ENCODE assay signal across 23 mouse cellular contexts in genomic region chr6:34370081-34370480, GRCm38 (mm10). TPM values are rescaled to one million over a fixed set of nuclear protein-coding genes. Genes with fewer than 3 reads are reported as not detected.
DNase-seq lines count a peak whose midpoint lies in the region; ATAC-seq lines count a peak whose summit lies in the region.
"Had no signal": no experiment of that assay in that cellular context is flagged by ENCODE, and none has a peak within 500 bp of the region (broad histone marks: within the 10 kb centered on the region; RNA-seq: fewer than 3 reads in every experiment).

No protein-coding gene starts in this region.

- ATAC-seq in megakaryocyte progenitor cell, adult 5-6 weeks (replicated peaks; ENCODE audit: poor library complexity): no peak
- no peak for ATAC-seq in cerebellum, adult (ENCODE audit: insufficient number of reproducible peaks, low FRiP score, low TSS enrichment)
- ATAC-seq: forebrain, embryonic 14.5 days; forebrain, embryonic 16.5 days had no signal

- DNase-seq in adrenal gland, adult 2 months: peak; percentile 47
- no peak for DNase-seq in adrenal gland, postnatal 4 days (ENCODE audit: low spot score in 2 of 2)
- DNase-seq in adrenal gland, postnatal 10 days: peak; percentile 42
- DNase-seq in adrenal gland, postnatal 14 days: peak; percentile 38
- DNase-seq: cerebellum, adult 11 months; cerebellum, adult 18-20 months; cerebellum, adult 8-10 months; cerebellum, adult 9-11 months; cerebellum, postnatal 14 days; cerebellum, postnatal 36 days; embryo, embryonic 11 days had no signal

RNA-seq across cellular contexts. Expression of gene Akr1b10, which starts 13.9 kb away (rescaled TPM):
- total RNA-seq in adrenal gland, adult 2 months (2021): 100 to 1,000 TPM; 167 to 199 TPM
- 53.5 and 64.3 TPM in 2 replicates for polyA plus RNA-seq in adrenal gland, adult 2 months (2012; rRNA removed)
- 10 to 100 TPM; 80.9 to 92.1 TPM for total RNA-seq in adrenal gland, postnatal 4 days (2021)
- 10 to 100 TPM; 84.6 to 85.5 TPM for total RNA-seq in adrenal gland, postnatal 10 days (2021)
- 105 and 111 TPM in 2 replicates for total RNA-seq in adrenal gland, postnatal 14 days (2021)
- 43.5 and 53.8 TPM in 2 replicates for total RNA-seq in megakaryocyte progenitor cell, adult 5-6 weeks (2015)
- total RNA-seq in megakaryocyte progenitor cell, adult 5-6 weeks (2017): 29.7 and 41.0 TPM in 2 replicates
- polyA plus RNA-seq: erythroblast, embryonic 14.5 days had no signal

RNA-seq across cellular contexts. Expression of gene Akr1b8, which starts 16.2 kb away (rescaled TPM):
- total RNA-seq in adrenal gland, adult 2 months (2021): 100 to 1,000 TPM; 267 to 269 TPM
- polyA plus RNA-seq in adrenal gland, adult 2 months (2012; rRNA removed): 20.2 and 28.5 TPM in 2 replicates
- total RNA-seq in adrenal gland, postnatal 4 days (2021): 10 to 100 TPM; 73.3 to 75.5 TPM
- total RNA-seq in adrenal gland, postnatal 10 days (2021): 100 to 1,000 TPM in 1 of 2 experiments, 10 to 100 TPM in 1; 53.8 to 120 TPM
- total RNA-seq in adrenal gland, postnatal 14 days (2021): 153 and 188 TPM in 2 replicates
- 0.10 TPM in 1 of 2 replicates, not detected in the other for total RNA-seq in megakaryocyte progenitor cell, adult 5-6 weeks (2015)
- total RNA-seq in megakaryocyte progenitor cell, adult 5-6 weeks (2017): not detected in 2 replicates
- total RNA-seq: common myeloid progenitor, adult 5-6 weeks; MEL had no signal
- polyA plus RNA-seq: erythroblast, embryonic 14.5 days had no signal

RNA-seq across cellular contexts. Expression of gene Akr1b7, which starts 42.1 kb away (rescaled TPM):
- 1,000 to 10,000 TPM; 2,991 to 6,085 TPM for total RNA-seq in adrenal gland, adult 2 months (2021)
- polyA plus RNA-seq in adrenal gland, adult 2 months (2012; rRNA removed): 318 and 465 TPM in 2 replicates
- total RNA-seq in adrenal gland, postnatal 4 days (2021): 100 to 1,000 TPM; 195 to 242 TPM
- total RNA-seq in adrenal gland, postnatal 10 days (2021): 1,000 to 10,000 TPM in 1 of 2 experiments, 100 to 1,000 TPM in 1; 143 to 1,372 TPM
- total RNA-seq in adrenal gland, postnatal 14 days (2021): 1,801 and 3,097 TPM in 2 replicates
- total RNA-seq in megakaryocyte progenitor cell, adult 5-6 weeks (2015): 0.22 TPM in 1 of 2 replicates, not detected in the other
- not detected in 2 replicates for total RNA-seq in megakaryocyte progenitor cell, adult 5-6 weeks (2017)
- total RNA-seq: common myeloid progenitor, adult 5-6 weeks; ES-E14; MEL had no signal
- polyA plus RNA-seq: embryonic facial prominence, embryonic 11.5 days; embryonic facial prominence, embryonic 13.5 days; embryonic facial prominence, embryonic 15.5 days; erythroblast, embryonic 14.5 days; forebrain, embryonic 12.5 days; forebrain, embryonic 14.5 days; forebrain, embryonic 16.5 days had no signal

RNA-seq across cellular contexts. Expression of gene Akr1b3, which starts 52.8 kb away (rescaled TPM):
- 100 to 1,000 TPM; 232 to 352 TPM for total RNA-seq in adrenal gland, adult 2 months (2021)
- 187 and 213 TPM in 2 replicates for polyA plus RNA-seq in adrenal gland, adult 2 months (2012; rRNA removed)
- 100 to 1,000 TPM; 123 to 124 TPM for total RNA-seq in adrenal gland, postnatal 4 days (2021)
- 100 to 1,000 TPM; 136 to 140 TPM for total RNA-seq in adrenal gland, postnatal 10 days (2021)
- 151 and 180 TPM in 2 replicates for total RNA-seq in adrenal gland, postnatal 14 days (2021)
- 266 and 287 TPM in 2 replicates for total RNA-seq in megakaryocyte progenitor cell, adult 5-6 weeks (2015)
- 143 and 145 TPM in 2 replicates for total RNA-seq in megakaryocyte progenitor cell, adult 5-6 weeks (2017)

Comparison
In these comparisons a context has a peak if more than half of its experiments do, and no peak if none do; other contexts are left out.
1. DNase-seq: peak in adrenal gland, adult 2 months (single experiment), adrenal gland, postnatal 10 days (single experiment) and adrenal gland, postnatal 14 days (single experiment); none in adrenal gland, postnatal 4 days (0 of 2).
2. RNA of gene Akr1b8, which starts 16.2 kb away (total RNA-seq): 267 to 269 TPM in adrenal gland, adult 2 months, 153 to 188 TPM in adrenal gland, postnatal 14 days, 53.8 to 120 TPM in adrenal gland, postnatal 10 days and 73.3 to 75.5 TPM in adrenal gland, postnatal 4 days; 0.10 TPM in megakaryocyte progenitor cell, adult 5-6 weeks; every median in the first group is over 10 times any median in the second.
3. RNA of gene Akr1b7, which starts 42.1 kb away (total RNA-seq): 2,991 to 6,085 TPM in adrenal gland, adult 2 months, 1,801 to 3,097 TPM in adrenal gland, postnatal 14 days, 143 to 1,372 TPM in adrenal gland, postnatal 10 days and 195 to 242 TPM in adrenal gland, postnatal 4 days; 0.22 TPM in megakaryocyte progenitor cell, adult 5-6 weeks; every median in the first group is over 100 times any median in the second.